In genomic region chr3:138761531-138761930, GRCm38 (mm10) we compare ENCODE assay signal across 16 mouse cellular contexts. TPM values are rescaled to one million over a fixed set of nuclear protein-coding genes. Genes with fewer than 3 reads are reported as not detected.
DNase-seq lines count a peak whose midpoint lies in the region; ATAC-seq and TF ChIP-seq lines count a peak whose summit lies in the region.
"Had no signal": no experiment of that assay in that cellular context is flagged by ENCODE, and none has a peak within 500 bp of the region (broad histone marks: within the 10 kb centered on the region; RNA-seq: fewer than 3 reads in every experiment).

No protein-coding gene starts in this region.

- H3K4me3 ChIP-seq in forebrain, embryonic 15.5 days = no peak overlapping the region
- no peak overlapping the region for H3K4me3 ChIP-seq in forebrain, embryonic 16.5 days (replicated peaks; ENCODE audit: low read length)
- H3K4me3 ChIP-seq in neural tube, embryonic 14.5 days (ENCODE audit: low read depth, low read length) = no peak overlapping the region
- H3K4me3 ChIP-seq in embryonic fibroblast, embryonic 13.5 days (ENCODE audit: insufficient read depth, low read length) = no peak overlapping the region
- H3K4me3 ChIP-seq in midbrain, embryonic 10.5 days = no peak overlapping the region
- H3K4me3 ChIP-seq: hindbrain, embryonic 10.5 days; kidney, embryonic 15.5 days; midbrain, embryonic 12.5 days; myocyte had no signal

- no peak for TF ChIP-seq CTCF in embryonic fibroblast, embryonic 13.5 days (IDR thresholded peaks at IDR 0.05; ENCODE audit: borderline replicate concordance, insufficient read depth, low read length)

- WGBS in forebrain, embryonic 15.5 days = 81% methylated on average over 13 of the region's 13 CpGs
- 74% methylated on average over 13 of the region's 13 CpGs for WGBS in forebrain, embryonic 16.5 days
- 92% methylated on average over 13 of the region's 13 CpGs for WGBS in neural tube, embryonic 14.5 days
- 90% methylated on average over 13 of the region's 13 CpGs for WGBS in midbrain, embryonic 10.5 days

- DNase-seq in neural tube, embryonic 10.5 days (ENCODE audit: extremely low spot score, low spot score) = no peak
- no peak for DNase-seq in midbrain, embryonic 10.5 days (ENCODE audit: low spot score)
- DNase-seq in kidney, adult 18-20 months = no peak
- DNase-seq: adrenal gland, adult 2 months; heart, adult 11 months; lung, postnatal 4 days had no signal

- H3K9me3 ChIP-seq in forebrain, embryonic 15.5 days = no peaks in the 10 kb centered on the region
- no peaks in the 10 kb centered on the region for H3K9me3 ChIP-seq in forebrain, embryonic 16.5 days (ENCODE audit: control insufficient read depth, low read length)
- H3K9me3 ChIP-seq in neural tube, embryonic 14.5 days (ENCODE audit: control insufficient read depth, low read length) = no peaks in the 10 kb centered on the region
- H3K9me3 ChIP-seq in midbrain, embryonic 10.5 days (replicated peaks) = no peaks in the 10 kb centered on the region
- H3K9me3 ChIP-seq: hindbrain, embryonic 10.5 days; kidney, embryonic 15.5 days; midbrain, embryonic 12.5 days had no signal

- peaks cover 25% of the 10 kb centered on the region for H3K4me1 ChIP-seq in forebrain, embryonic 15.5 days
- H3K4me1 ChIP-seq in forebrain, embryonic 16.5 days (replicated peaks; ENCODE audit: control insufficient read depth, insufficient read depth, low read length) = peaks cover 25% of the 10 kb centered on the region
- peaks cover 12% of the 10 kb centered on the region; the same call in 1 of the 2 replicates for H3K4me1 ChIP-seq in neural tube, embryonic 14.5 days (ENCODE audit: control insufficient read depth, insufficient read depth, low read length)
- H3K4me1 ChIP-seq in embryonic fibroblast, embryonic 13.5 days (ENCODE audit: control insufficient read depth, insufficient read depth, low read length) = peaks cover 10% of the 10 kb centered on the region
- H3K4me1 ChIP-seq in midbrain, embryonic 10.5 days = peaks cover 38% of the 10 kb centered on the region

- H3K9ac ChIP-seq in forebrain, embryonic 15.5 days (replicated peaks) = 0 out of 2 replicates have a peak overlapping the region, but pooled peaks have one; percentile 9
- no peak overlapping the region; the same call in 1 of the 2 replicates for H3K9ac ChIP-seq in forebrain, embryonic 16.5 days (replicated peaks; ENCODE audit: low read depth, low read length)
- no peak overlapping the region for H3K9ac ChIP-seq in neural tube, embryonic 14.5 days (replicated peaks; ENCODE audit: low read depth, low read length)
- H3K9ac ChIP-seq: kidney, embryonic 15.5 days; midbrain, embryonic 12.5 days had no signal

- H3K27me3 ChIP-seq in forebrain, embryonic 15.5 days = no peaks in the 10 kb centered on the region
- H3K27me3 ChIP-seq in forebrain, embryonic 16.5 days (replicated peaks; ENCODE audit: control insufficient read depth, insufficient read depth, low read length) = no peaks in the 10 kb centered on the region
- H3K27me3 ChIP-seq in neural tube, embryonic 14.5 days (ENCODE audit: control insufficient read depth, insufficient read depth, low read length) = no peaks in the 10 kb centered on the region
- no peaks in the 10 kb centered on the region for H3K27me3 ChIP-seq in midbrain, embryonic 10.5 days (ENCODE audit: low read depth, poor library complexity, severe bottlenecking)
- H3K27me3 ChIP-seq: kidney, embryonic 15.5 days; midbrain, embryonic 12.5 days had no signal

- no peak for TF ChIP-seq POLR2A in embryonic fibroblast, embryonic 13.5 days (IDR thresholded peaks at IDR 0.05; ENCODE audit: low read depth, low read length)

- no peak overlapping the region for H3K4me2 ChIP-seq in forebrain, embryonic 15.5 days (replicated peaks)
- no peak overlapping the region for H3K4me2 ChIP-seq in forebrain, embryonic 16.5 days (ENCODE audit: low read length)
- H3K4me2 ChIP-seq in neural tube, embryonic 14.5 days (ENCODE audit: low read depth, low read length) = no peak overlapping the region
- H3K4me2 ChIP-seq: kidney, embryonic 15.5 days; liver, embryonic 11.5 days; midbrain, embryonic 12.5 days had no signal

- no peak for ATAC-seq in forebrain, embryonic 15.5 days (replicated peaks)
- no peak for ATAC-seq in forebrain, embryonic 16.5 days
- ATAC-seq in neural tube, embryonic 14.5 days (ENCODE audit: low read depth) = 0 out of 2 replicates have a peak, but pooled peaks have one; percentile 26
- ATAC-seq: CD4-positive, CD25-positive, alpha-beta regulatory T cell, adult 4 months had no signal

- H3K27ac ChIP-seq in forebrain, embryonic 15.5 days (replicated peaks) = peak overlapping the region; percentile 61
- H3K27ac ChIP-seq in forebrain, embryonic 16.5 days (ENCODE audit: low read length) = no peak overlapping the region
- H3K27ac ChIP-seq in neural tube, embryonic 14.5 days (ENCODE audit: low read depth, low read length) = no peak overlapping the region
- peak overlapping the region; percentile 58 for H3K27ac ChIP-seq in embryonic fibroblast, embryonic 13.5 days (ENCODE audit: insufficient read depth, low read length)
- no peak overlapping the region for H3K27ac ChIP-seq in midbrain, embryonic 10.5 days (replicated peaks)
- H3K27ac ChIP-seq: hindbrain, embryonic 10.5 days; kidney, embryonic 15.5 days; midbrain, embryonic 12.5 days had no signal

- H3K36me3 ChIP-seq in forebrain, embryonic 15.5 days = no peaks in the 10 kb centered on the region
- no peaks in the 10 kb centered on the region for H3K36me3 ChIP-seq in forebrain, embryonic 16.5 days (ENCODE audit: control insufficient read depth, insufficient read depth)
- no peaks in the 10 kb centered on the region for H3K36me3 ChIP-seq in neural tube, embryonic 14.5 days (ENCODE audit: control insufficient read depth, insufficient read depth, low read length)
- peaks cover 14% of the 10 kb centered on the region for H3K36me3 ChIP-seq in midbrain, embryonic 10.5 days
- H3K36me3 ChIP-seq: kidney, embryonic 15.5 days; midbrain, embryonic 12.5 days had no signal

RNA-seq across cellular contexts. Expression of gene Tspan5, which starts 19.5 kb away (rescaled TPM):
- polyA plus RNA-seq in forebrain, embryonic 15.5 days (2015; fragmentation: Nextera tagmentation; extraction: Ambion mirVana) = 89.1 and 104 TPM in 2 replicates
- 98.7 and 113 TPM in 2 replicates for polyA plus RNA-seq in forebrain, embryonic 16.5 days (2015; fragmentation: Nextera tagmentation; extraction: Ambion mirVana)
- 115 and 136 TPM in 2 replicates for polyA plus RNA-seq in neural tube, embryonic 14.5 days (2014; fragmentation: Nextera tagmentation; extraction: Ambion mirVana)
- 46.2 and 52.0 TPM in 2 replicates for polyA plus RNA-seq in embryonic fibroblast, embryonic 13.5 days (2011; ENCODE audit: insufficient read length, low read depth, missing spikeins)
- polyA plus RNA-seq in midbrain, embryonic 10.5 days (2016; fragmentation: Nextera tagmentation; extraction: Ambion mirVana) = 28.1 and 31.7 TPM in 2 replicates

Comparison
In these comparisons a context has a peak if more than half of its experiments do, and no peak if none do; other contexts are left out.
1. H3K27ac ChIP-seq: peak in forebrain, embryonic 15.5 days (single experiment) and embryonic fibroblast, embryonic 13.5 days (single experiment); none in forebrain, embryonic 16.5 days (single experiment), neural tube, embryonic 14.5 days (single experiment) and midbrain, embryonic 10.5 days (single experiment).